Mouse (Mus musculus) hindbrain, embryonic 11.5 days (tissue): ENCODE data around the gene Cntn2. TPM values are rescaled to one million over a fixed set of nuclear protein-coding genes. Genes with fewer than 3 reads are reported as not detected.
A peak's percentile ranks its signal among the peaks of the same experiment; 100 is the strongest.

Source experiments
- ATAC-seq: fragments of 200-750 bp; cut with Nextera tagmentation; 2 replicates; pipeline ENCODE4 v1.8.0; 2017; ENCODE audit warnings: mild to moderate bottlenecking, moderate TSS enrichment, moderate library complexity; ENCODE audit not compliant: low FRiP score
- DNase-seq: peaks from one replicate; pipeline ENCODE4 v3.0.0-alpha.2; 2015; ENCODE audit warnings: low spot score
- H3K27ac ChIP-seq: fragments of 300-500 bp; sonication (generic); 2 replicates; pipeline ENCODE4 v1.5.1; 2014; ENCODE audit warnings: mild to moderate bottlenecking, low read depth, low read length
- H3K27me3 ChIP-seq: fragments of 300-500 bp; sonication (generic); 2 replicates; pipeline ENCODE4 v1.6.1; 2014; ENCODE audit warnings: mild to moderate bottlenecking, low read length, moderate library complexity, mixed read lengths; ENCODE audit not compliant: control insufficient read depth, insufficient read depth
- H3K36me3 ChIP-seq: fragments of 300-500 bp; sonication (generic); 2 replicates; pipeline ENCODE4 v1.6.1; 2014; ENCODE audit warnings: mild to moderate bottlenecking, low read length, moderate library complexity, mixed read lengths; ENCODE audit not compliant: control insufficient read depth, insufficient read depth
- H3K4me1 ChIP-seq: fragments of 300-500 bp; sonication (generic); replicated peaks from 2 replicates; pipeline ENCODE4 v1.6.1; 2014; ENCODE audit warnings: low read length, mixed read lengths; ENCODE audit not compliant: control insufficient read depth, insufficient read depth
- H3K4me2 ChIP-seq: fragments of 300-500 bp; sonication (generic); replicated peaks from 2 replicates; pipeline ENCODE4 v1.6.1; 2014; ENCODE audit warnings: mild to moderate bottlenecking, low read depth, low read length
- H3K4me3 ChIP-seq: fragments of 300-500 bp; sonication (generic); 2 replicates; pipeline ENCODE4 v1.5.1; 2014; ENCODE audit warnings: low read depth, low read length
- H3K9ac ChIP-seq: fragments of 300-500 bp; sonication (generic); 2 replicates; pipeline ENCODE4 v1.6.1; 2014; ENCODE audit warnings: low read depth, low read length
- H3K9me3 ChIP-seq: fragments of 300-500 bp; sonication (generic); 2 replicates; pipeline ENCODE4 v1.6.1; 2016; ENCODE audit warnings: low read length; ENCODE audit not compliant: control insufficient read depth
- WGBS: fragments of 180-500 bp; shearing (Covaris S2); extraction: QIAGEN DNeasy Blood & Tissue Kit; methylation state at CpG from one replicate; pipeline ENCODE4 v1.1.7; 2014; 5-methylcytosine and 5-hydroxymethylcytosine counted together
- polyA plus RNA-seq: library from polyadenylated mRNA; unstranded; fragments of >200 nt; fragmentation: Nextera tagmentation; extraction: Ambion mirVana; gene quantifications from 2 replicates; pipeline ENCODE4 v1.2.1, GENCODE M21; 2014

Gene Cntn2
- polyA plus RNA-seq, 1 experiment from 2014 or later: 68.9 TPM

DNA sequence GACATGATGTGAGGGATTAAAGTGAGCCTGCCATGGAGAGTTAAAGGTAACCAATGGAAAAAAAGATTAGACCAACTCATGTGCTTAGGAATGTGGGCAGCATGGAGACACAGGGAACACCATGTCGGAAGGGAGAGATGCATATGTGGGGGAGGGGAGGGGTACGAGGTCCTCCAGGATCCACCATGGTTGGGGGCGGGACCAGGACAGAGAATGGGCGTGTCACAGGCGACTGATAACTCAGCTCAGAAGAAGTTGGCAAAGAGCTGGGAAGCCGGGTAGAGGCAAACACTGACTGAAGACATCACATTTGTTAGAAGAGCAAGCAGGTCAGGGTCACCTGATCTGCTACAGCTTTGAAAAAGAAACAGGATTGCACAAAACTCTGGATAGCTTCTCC is 21.9 kb upstream of the Cntn2 start:
- no peak overlapping the region for H3K4me2 ChIP-seq
- H3K9me3 ChIP-seq: no peaks in the 10 kb centered on the region
- WGBS: 37% methylated on average over 6 of the region's 6 CpGs
- H3K4me3 ChIP-seq: no peak overlapping the region
- H3K36me3 ChIP-seq: no peaks in the 10 kb centered on the region
- peaks cover 9% of the 10 kb centered on the region for H3K4me1 ChIP-seq
- H3K27me3 ChIP-seq: no peaks in the 10 kb centered on the region
- DNase-seq (no peak), ATAC-seq (no peak)
- no peak overlapping the region for H3K9ac ChIP-seq
- no peak overlapping the region for H3K27ac ChIP-seq

DNA sequence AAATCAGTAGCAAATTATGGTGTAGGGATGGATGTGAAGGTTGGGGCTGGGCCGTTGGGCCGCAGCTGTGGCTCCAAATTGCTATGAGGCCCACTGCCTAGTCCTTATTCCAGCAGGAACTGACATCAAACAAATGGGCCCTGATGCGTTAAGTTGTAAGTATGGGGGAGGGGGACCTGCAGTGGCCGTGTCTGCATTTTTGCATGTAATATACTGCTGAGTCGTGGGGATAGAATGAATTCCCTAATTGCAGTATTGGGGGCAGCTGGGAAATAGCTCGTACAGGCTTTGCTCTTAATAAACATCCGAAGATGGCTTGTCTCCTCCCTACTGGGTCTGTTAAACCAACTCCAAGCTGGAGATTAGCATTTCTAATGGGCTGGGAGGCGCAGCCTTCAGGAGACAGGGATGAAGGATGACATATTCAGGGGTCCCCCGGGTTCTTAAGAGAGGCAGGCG is 19.3 kb upstream of the Cntn2 start:
- ATAC-seq (peak; percentile 68), DNase-seq (peak; percentile 73)
- no peaks in the 10 kb centered on the region for H3K9me3 ChIP-seq
- peak overlapping the region; percentile 90 for H3K27ac ChIP-seq
- 15% methylated on average over 10 of the region's 10 CpGs for WGBS
- peaks cover 25% of the 10 kb centered on the region for H3K4me1 ChIP-seq
- H3K36me3 ChIP-seq: no peaks in the 10 kb centered on the region
- H3K4me2 ChIP-seq: no peak overlapping the region
- no peaks in the 10 kb centered on the region for H3K27me3 ChIP-seq
- H3K9ac ChIP-seq: no peak overlapping the region
- no peak overlapping the region for H3K4me3 ChIP-seq

DNA sequence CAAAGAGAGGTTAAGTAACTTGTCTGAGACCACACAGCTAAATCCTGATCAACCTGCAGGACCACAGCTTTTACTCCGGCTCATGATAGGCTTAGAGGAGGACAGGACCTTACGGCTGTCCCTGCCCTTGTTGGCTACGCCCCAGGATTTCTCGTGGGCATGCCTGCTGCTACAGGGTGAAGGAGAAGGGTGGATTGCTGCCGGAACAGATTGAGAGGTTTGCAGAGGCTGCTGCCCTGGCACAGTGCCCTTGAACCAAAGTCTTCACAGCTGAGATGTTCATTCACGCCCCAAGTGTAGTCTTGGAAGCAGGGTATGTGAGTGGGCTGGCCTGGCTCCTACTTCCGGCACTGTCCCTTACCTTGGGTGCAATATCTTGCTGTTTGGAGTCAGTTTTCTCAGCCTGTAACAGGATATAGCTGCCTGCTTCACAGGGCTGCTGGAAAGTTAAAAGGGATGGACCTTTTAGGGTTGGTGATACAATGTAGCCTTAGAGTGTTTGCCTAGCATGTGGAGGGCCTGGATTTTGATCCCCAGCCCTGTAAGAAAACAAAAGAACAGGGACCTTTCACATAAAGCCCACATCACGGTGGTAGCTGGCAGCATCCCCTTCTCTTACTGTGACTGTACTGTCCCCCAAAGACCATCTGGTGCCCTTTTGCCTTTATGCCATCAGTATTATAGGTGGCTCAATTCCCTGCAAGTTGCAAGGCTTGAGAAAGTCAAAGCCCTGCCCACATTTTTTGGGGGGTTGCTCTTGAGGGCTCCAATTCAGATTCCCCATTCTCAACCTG is 18.0 kb upstream of the Cntn2 start:
- H3K36me3 ChIP-seq: no peaks in the 10 kb centered on the region
- DNase-seq (no peak), ATAC-seq (no peak)
- H3K4me3 ChIP-seq: no peak overlapping the region
- H3K4me1 ChIP-seq: peaks cover 25% of the 10 kb centered on the region
- H3K4me2 ChIP-seq: no peak overlapping the region
- peak overlapping the region; percentile 90 for H3K27ac ChIP-seq
- H3K9ac ChIP-seq: no peak overlapping the region
- H3K9me3 ChIP-seq: no peaks in the 10 kb centered on the region
- H3K27me3 ChIP-seq: no peaks in the 10 kb centered on the region
- 77% methylated on average over 8 of the region's 8 CpGs for WGBS

DNA sequence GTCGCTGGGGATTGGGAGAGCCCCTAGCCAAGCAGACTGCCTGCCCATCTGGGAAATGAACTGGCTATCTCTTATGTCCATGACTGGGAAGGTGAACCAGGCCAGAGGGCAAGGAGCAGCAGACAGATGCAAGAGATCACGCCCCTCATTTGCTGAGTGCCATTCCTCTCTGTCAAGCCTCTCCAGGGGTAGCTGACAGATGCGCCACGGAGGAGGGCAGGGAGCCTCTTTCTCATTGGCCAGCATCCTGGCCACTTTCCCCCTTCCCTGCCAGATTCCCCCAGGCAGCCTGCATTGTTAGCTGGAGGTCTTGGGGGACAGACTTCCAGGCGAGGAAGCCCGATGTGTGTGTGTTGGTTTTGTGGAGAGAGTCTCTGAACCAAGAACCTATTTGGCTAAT is 16.0 kb upstream of the Cntn2 start:
- Histone ChIP-seq H3K9ac (no peak overlapping the region), H3K27ac (peak overlapping the region; percentile 90), H3K27me3 (no peaks in the 10 kb centered on the region), H3K4me1 (peaks cover 25% of the 10 kb centered on the region), H3K36me3 (no peaks in the 10 kb centered on the region), H3K4me2 (no peak overlapping the region), H3K9me3 (no peaks in the 10 kb centered on the region), H3K4me3 (no peak overlapping the region)
- 3% methylated on average over 6 of the region's 6 CpGs for WGBS
- DNase-seq (peak; percentile 65), ATAC-seq (peak; percentile 56; the same call in 1 of the 2 replicates)

DNA sequence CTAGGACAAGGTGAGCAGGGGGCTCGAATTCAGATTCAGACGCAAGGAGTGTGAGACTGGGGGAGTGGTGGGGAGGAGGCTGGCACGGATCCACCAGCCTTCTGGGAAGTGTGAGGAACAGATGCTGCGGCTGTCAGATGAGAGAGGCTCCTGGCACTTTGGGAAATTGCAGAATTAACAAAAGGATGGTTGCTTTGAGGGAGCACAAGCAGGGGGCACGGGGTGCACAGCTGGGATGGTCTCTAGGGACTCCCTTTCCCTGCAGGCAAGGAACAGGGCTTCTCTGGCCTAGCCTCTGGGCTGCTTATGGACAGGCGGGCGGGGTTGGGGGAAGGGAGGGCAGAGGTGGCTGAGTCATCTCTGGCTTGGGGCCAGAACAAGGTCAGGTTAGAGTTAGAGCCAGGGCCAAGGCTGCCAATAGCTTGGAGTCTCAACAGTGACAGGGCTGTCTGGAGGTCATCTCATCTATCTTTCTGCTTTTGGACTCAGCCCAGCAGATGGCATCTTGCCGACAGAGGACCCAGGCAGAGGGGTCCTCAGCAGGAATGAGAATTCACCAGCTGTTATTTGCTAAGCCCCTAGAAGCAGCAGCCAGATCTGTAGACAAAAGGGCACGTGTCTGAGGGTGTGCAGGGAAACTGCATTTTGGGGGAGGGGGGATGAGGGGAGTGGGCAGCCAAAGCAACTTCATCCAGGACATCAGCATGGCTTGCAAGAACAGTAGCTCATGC is 15.0 kb upstream of the Cntn2 start:
- H3K4me1 ChIP-seq: peaks cover 25% of the 10 kb centered on the region
- H3K4me3 ChIP-seq: no peak overlapping the region
- H3K27ac ChIP-seq: peak overlapping the region; percentile 90
- WGBS: 20% methylated on average over 9 of the region's 9 CpGs
- no peaks in the 10 kb centered on the region for H3K9me3 ChIP-seq
- H3K27me3 ChIP-seq: no peaks in the 10 kb centered on the region
- ATAC-seq: peak; percentile 66
- H3K9ac ChIP-seq: no peak overlapping the region
- peak; percentile 71 for DNase-seq
- no peak overlapping the region for H3K4me2 ChIP-seq
- no peaks in the 10 kb centered on the region for H3K36me3 ChIP-seq

GRCm38 (mm10) chr1:132543789-132544188 is 733 bp upstream of the Cntn2 start:
- 0 out of 2 replicates have a peak overlapping the region, but pooled peaks have one; percentile 42 for H3K27ac ChIP-seq
- ATAC-seq (no peak), DNase-seq (no peak)
- H3K36me3 ChIP-seq: no peaks in the 10 kb centered on the region
- H3K4me2 ChIP-seq: no peak overlapping the region
- no peak overlapping the region for H3K9ac ChIP-seq
- peaks cover 5% of the 10 kb centered on the region; the same call in 1 of the 2 replicates for H3K4me1 ChIP-seq
- no peaks in the 10 kb centered on the region for H3K9me3 ChIP-seq
- H3K27me3 ChIP-seq: peaks cover 26% of the 10 kb centered on the region
- WGBS: 69% methylated on average over 8 of the region's 8 CpGs
- H3K4me3 ChIP-seq: no peak overlapping the region

- peaks cover 26% of the 10 kb centered on the region for H3K27me3 ChIP-seq
Measured at GRCm38 (mm10) chr1:132541824-132542599, 1.0 kb downstream of the Cntn2 start.

GRCm38 (mm10) chr1:132541171-132541823 is 1.8 kb downstream of the Cntn2 start:
- ATAC-seq: no peak
- WGBS: 4% methylated on average over 14 of the region's 14 CpGs
- no peaks in the 10 kb centered on the region for H3K36me3 ChIP-seq
- H3K4me1 ChIP-seq: peaks cover 5% of the 10 kb centered on the region; the same call in 1 of the 2 replicates
- peak overlapping the region; percentile 71 for H3K9ac ChIP-seq
- peak overlapping the region; percentile 42 for H3K4me3 ChIP-seq
- no peak overlapping the region for H3K27ac ChIP-seq
- DNase-seq: peak; percentile 41
- peaks cover 26% of the 10 kb centered on the region for H3K27me3 ChIP-seq
- H3K9me3 ChIP-seq: no peaks in the 10 kb centered on the region
- peak overlapping the region; percentile 56 for H3K4me2 ChIP-seq

More at GRCm38 (mm10) chr1:132541824-132542599, 1.0 kb downstream of the Cntn2 start:
- DNase-seq (no peak), ATAC-seq (peak; percentile 26; the same call in 1 of the 2 replicates)
- peak overlapping the region; percentile 42 for H3K4me3 ChIP-seq
- H3K4me1 ChIP-seq: peaks cover 5% of the 10 kb centered on the region; the same call in 1 of the 2 replicates
- 11% methylated on average over 5 of the region's 5 CpGs for WGBS
- no peaks in the 10 kb centered on the region for H3K9me3 ChIP-seq
- H3K36me3 ChIP-seq: no peaks in the 10 kb centered on the region
- H3K9ac ChIP-seq: peak overlapping the region; percentile 71
- H3K27ac ChIP-seq: peak overlapping the region; percentile 75; the same call in 1 of the 2 replicates
- peak overlapping the region; percentile 56 for H3K4me2 ChIP-seq
